Mouse (Mus musculus) forebrain, embryonic 11.5 days (tissue): ENCODE data around the gene Tenm2. TPM values are rescaled to one million over a fixed set of nuclear protein-coding genes. Genes with fewer than 3 reads are reported as not detected.

ENCODE experiments used
- ATAC-seq: fragments of 200-750 bp; cut with Nextera tagmentation; replicated peaks from 2 replicates; pipeline ENCODE4 v1.8.0; 2017; ENCODE audit warnings: moderate TSS enrichment; ENCODE audit not compliant: low FRiP score
- DNase-seq: peaks from one replicate; pipeline ENCODE4 v3.0.0-alpha.2; 2017; ENCODE audit warnings: low spot score
- H3K27ac ChIP-seq: fragments of 300-500 bp; sonication (generic); 2 replicates; pipeline ENCODE4 v1.5.1; 2014; ENCODE audit warnings: low read depth, low read length
- H3K27me3 ChIP-seq: fragments of 300-500 bp; sonication (generic); 2 replicates; pipeline ENCODE4 v1.6.1; 2014; ENCODE audit warnings: mild to moderate bottlenecking, low read length, mixed read lengths; ENCODE audit not compliant: control insufficient read depth, insufficient read depth
- H3K36me3 ChIP-seq: fragments of 300-500 bp; sonication (generic); 2 replicates; pipeline ENCODE4 v1.6.1; 2014; ENCODE audit warnings: mild to moderate bottlenecking, low read length, moderate library complexity, mixed read lengths; ENCODE audit not compliant: control insufficient read depth, insufficient read depth
- H3K4me1 ChIP-seq: fragments of 300-500 bp; sonication (generic); replicated peaks from 2 replicates; pipeline ENCODE4 v1.6.1; 2014; ENCODE audit warnings: low read length, mixed read lengths; ENCODE audit not compliant: control insufficient read depth, insufficient read depth
- H3K4me2 ChIP-seq: fragments of 300-500 bp; sonication (generic); 2 replicates; pipeline ENCODE4 v1.6.1; 2014; ENCODE audit warnings: low read depth, mild to moderate bottlenecking, low read length, moderate library complexity, mixed read lengths; ENCODE audit not compliant: severe bottlenecking
- H3K4me3 ChIP-seq: fragments of 300-500 bp; sonication (generic); 2 replicates; pipeline ENCODE4 v1.5.1; 2014; ENCODE audit warnings: low read depth, low read length
- H3K9ac ChIP-seq: fragments of 300-500 bp; sonication (generic); 2 replicates; pipeline ENCODE4 v1.6.1; 2014; ENCODE audit warnings: low read length
- H3K9me3 ChIP-seq: fragments of 300-500 bp; sonication (generic); 2 replicates; pipeline ENCODE4 v1.6.1; 2016; ENCODE audit warnings: low read length, mixed read lengths; ENCODE audit not compliant: control insufficient read depth
- WGBS: fragments of 180-500 bp; shearing (Covaris S2); extraction: QIAGEN DNeasy Blood & Tissue Kit; methylation state at CpG from one replicate; pipeline ENCODE4 v1.1.7; 2014; 5-methylcytosine and 5-hydroxymethylcytosine counted together
- polyA plus RNA-seq: library from polyadenylated mRNA; unstranded; fragments of >200 nt; fragmentation: Nextera tagmentation; extraction: Ambion mirVana; gene quantifications from 2 replicates; pipeline ENCODE4 v1.2.1, GENCODE M21; 2014

Gene Tenm2
- polyA plus RNA-seq, 1 experiment from 2014 or later = 3.8 TPM

DNA sequence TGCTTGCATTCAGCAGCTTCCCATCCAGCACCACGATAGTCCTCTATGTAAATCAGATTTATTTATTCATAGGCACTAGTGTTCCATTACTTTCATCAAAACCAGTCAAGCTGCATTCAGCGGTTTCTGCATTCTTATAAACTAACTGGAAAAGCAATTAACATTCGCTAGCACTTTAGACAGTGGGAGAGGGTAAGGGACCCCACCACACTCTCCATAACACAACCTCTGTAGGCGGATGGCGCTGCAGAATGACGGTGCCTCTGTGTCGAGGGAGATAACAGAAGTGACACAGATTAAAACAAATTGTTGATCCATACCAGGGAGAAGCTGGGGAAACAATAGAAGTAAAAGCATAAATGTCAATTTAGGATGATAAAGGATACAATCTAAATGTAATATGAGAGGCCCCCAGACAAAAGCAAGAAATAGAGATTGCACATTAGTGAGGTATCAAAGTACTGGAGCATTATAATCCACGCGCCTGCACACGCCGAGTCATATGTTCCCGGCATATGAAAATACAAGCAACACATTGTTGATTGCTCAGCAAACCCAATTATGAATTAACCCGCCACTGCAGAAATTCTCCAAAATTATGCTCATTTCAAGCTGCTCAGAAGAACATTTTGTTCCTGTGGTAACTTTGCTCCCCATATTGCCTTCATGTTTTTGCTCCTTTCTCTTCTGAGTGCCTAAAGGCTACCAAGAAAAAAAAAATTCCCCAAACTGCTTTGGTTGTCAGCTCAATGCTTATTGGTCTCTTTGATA is 904.2 kb downstream of the Tenm2 start:
- no peak for DNase-seq

DNA sequence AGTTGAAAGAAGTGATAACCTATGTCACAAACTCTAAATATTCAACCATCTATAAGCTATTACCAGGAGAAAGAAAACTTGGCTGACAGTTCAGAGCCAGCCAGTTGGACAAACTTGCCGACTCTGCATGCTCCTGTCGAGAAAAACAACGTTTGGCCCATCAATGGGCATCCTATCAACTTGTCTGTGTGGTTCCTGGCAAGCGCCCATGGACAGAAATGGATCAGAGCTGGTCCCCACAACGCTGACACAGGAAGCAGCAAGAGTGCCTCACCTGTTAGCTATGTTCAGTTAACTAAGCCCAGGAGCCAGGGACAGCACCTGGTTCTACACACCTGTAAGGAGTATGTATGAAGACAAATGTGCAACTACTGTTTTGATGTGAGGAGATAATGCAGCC is 908.5 kb downstream of the Tenm2 start:
- WGBS = 90% methylated on average over 5 of the region's 5 CpGs
- Histone ChIP-seq H3K4me1 (no peaks in the 10 kb centered on the region), H3K27ac (no peak overlapping the region), H3K9me3 (no peaks in the 10 kb centered on the region), H3K4me2 (no peak overlapping the region), H3K27me3 (no peaks in the 10 kb centered on the region), H3K36me3 (no peaks in the 10 kb centered on the region), H3K4me3 (no peak overlapping the region), H3K9ac (no peak overlapping the region)
- DNase-seq = no peak
- ATAC-seq = no peak

More for the DNA sequence above, 904.2 kb downstream of the Tenm2 start:
- H3K4me3 ChIP-seq = no peak overlapping the region
- no peaks in the 10 kb centered on the region; the same call in 1 of the 2 replicates for H3K4me1 ChIP-seq
- 0 out of 2 replicates have a peak, but pooled peaks have one; percentile 36 for ATAC-seq
- 78% methylated on average over 13 of the region's 13 CpGs for WGBS
- H3K27ac ChIP-seq = no peak overlapping the region
- H3K27me3 ChIP-seq = no peaks in the 10 kb centered on the region; the same call in 1 of the 2 replicates
- H3K36me3 ChIP-seq = no peaks in the 10 kb centered on the region
- no peaks in the 10 kb centered on the region for H3K9me3 ChIP-seq
- no peak overlapping the region for H3K4me2 ChIP-seq
- no peak overlapping the region for H3K9ac ChIP-seq

DNA sequence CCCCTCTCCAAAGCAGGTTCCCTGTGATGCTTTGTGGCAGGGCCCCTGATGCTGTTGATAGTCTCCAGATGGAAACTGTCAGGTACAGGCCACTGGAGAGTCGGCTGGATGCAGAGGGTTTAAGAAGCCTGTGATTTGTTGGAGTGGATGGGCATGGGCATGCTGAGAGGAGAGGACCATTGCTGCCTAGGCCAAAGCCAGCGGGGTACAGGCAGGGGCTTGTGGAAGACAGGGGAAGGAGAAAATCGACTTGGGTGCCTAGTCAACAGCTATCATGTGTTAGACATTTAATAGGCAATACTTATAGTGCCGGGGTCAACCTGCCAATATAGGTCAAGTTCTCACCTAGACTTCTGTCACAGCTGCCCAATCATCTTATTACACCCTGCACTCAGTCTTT is 926.4 kb downstream of the Tenm2 start:
- Histone ChIP-seq H3K9me3 (no peaks in the 10 kb centered on the region), H3K4me1 (no peaks in the 10 kb centered on the region; the same call in 1 of the 2 replicates), H3K36me3 (no peaks in the 10 kb centered on the region), H3K4me2 (no peak overlapping the region), H3K9ac (no peak overlapping the region), H3K4me3 (no peak overlapping the region), H3K27ac (no peak overlapping the region), H3K27me3 (no peaks in the 10 kb centered on the region)
- no peak for ATAC-seq
- 86% methylated on average over 4 of the region's 4 CpGs for WGBS
- DNase-seq = no peak

DNA sequence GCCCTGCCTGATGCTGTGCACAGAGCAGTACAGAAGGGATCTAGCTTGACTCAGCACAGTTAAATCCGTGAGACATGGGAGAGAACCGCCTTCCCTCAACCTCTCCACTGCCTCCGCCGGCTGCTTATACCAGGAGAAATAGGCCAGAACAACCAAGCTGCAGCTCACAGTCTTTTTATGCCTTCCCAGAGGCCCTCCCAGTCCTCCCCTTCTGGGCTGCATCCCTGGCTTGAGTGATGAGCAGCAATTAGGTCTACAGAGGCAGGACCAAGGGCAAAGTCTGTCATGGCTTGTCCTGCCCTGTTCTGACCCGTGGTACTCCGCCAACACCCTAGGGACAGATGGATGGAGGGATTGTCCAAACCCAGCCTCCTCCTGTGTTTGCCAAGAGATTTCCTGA is 928.5 kb downstream of the Tenm2 start:
- ATAC-seq = no peak
- no peak overlapping the region for H3K4me2 ChIP-seq
- 93% methylated on average over 6 of the region's 6 CpGs for WGBS

DNA sequence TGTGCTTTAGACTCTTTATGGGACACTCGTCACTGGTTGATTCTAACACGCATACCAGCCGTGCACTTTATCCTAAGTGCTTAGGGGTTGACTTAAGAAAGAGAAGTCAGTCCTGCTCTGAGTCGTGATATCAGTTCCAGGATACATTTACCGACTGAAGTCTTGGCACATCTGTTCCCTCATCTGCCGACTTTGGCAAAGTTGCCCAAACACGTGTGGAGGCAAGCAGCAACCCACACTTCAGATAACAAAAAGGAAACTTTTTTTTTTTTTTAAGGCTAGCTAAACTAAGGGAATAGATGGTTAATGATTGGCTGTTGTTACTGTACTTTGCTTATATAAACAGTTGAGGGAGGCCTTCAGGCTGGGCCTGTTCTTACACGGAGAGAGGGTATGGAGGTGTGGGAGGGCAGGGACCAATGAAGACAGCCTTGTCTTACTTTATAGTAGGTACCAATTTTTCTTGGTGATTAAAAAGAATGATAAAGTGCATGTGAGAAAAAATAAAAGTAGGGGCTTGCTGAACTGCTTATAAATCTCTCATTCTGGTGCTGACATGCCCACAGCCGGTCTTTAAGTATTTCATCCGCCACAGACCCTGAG is 930.3 kb downstream of the Tenm2 start:
- 94% methylated on average over 10 of the region's 10 CpGs for WGBS
- DNase-seq = no peak
- Histone ChIP-seq H3K9ac (no peak overlapping the region), H3K4me3 (no peak overlapping the region), H3K27ac (no peak overlapping the region), H3K27me3 (no peaks in the 10 kb centered on the region), H3K4me2 (no peak overlapping the region), H3K4me1 (no peaks in the 10 kb centered on the region), H3K9me3 (no peaks in the 10 kb centered on the region), H3K36me3 (no peaks in the 10 kb centered on the region)
- ATAC-seq = no peak

More for the DNA sequence above, 928.5 kb downstream of the Tenm2 start:
- no peaks in the 10 kb centered on the region; the same call in 1 of the 2 replicates for H3K4me1 ChIP-seq
- no peaks in the 10 kb centered on the region for H3K9me3 ChIP-seq
- no peak overlapping the region for H3K9ac ChIP-seq
- DNase-seq = no peak
- no peaks in the 10 kb centered on the region for H3K27me3 ChIP-seq
- no peak overlapping the region for H3K4me3 ChIP-seq
- no peak overlapping the region for H3K27ac ChIP-seq
- H3K36me3 ChIP-seq = no peaks in the 10 kb centered on the region

DNA sequence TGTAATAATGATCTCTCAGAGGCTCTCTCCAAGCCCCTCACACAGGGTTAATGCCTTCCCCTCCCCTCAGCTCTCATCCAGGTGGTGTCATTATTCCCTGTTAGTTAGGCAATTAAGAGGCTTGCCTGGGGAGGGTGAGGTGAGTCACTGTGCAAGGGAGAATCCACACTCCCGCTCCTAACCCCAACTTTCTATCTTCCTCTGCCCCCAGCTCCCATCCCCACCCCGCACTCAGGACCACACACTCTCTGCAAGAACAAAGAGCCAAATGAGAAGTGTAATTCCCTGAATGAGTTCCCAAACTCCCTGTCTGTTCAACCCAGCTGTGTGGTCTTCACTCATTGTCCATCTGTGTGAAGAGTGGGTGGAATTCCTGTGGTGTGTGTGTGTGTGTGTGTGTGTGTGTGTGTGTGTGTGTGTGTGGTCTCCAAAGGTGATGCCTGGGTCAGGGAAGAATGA is 932.8 kb downstream of the Tenm2 start:
- Histone ChIP-seq H3K9me3 (no peaks in the 10 kb centered on the region), H3K36me3 (no peaks in the 10 kb centered on the region), H3K27ac (no peak overlapping the region), H3K9ac (no peak overlapping the region), H3K27me3 (no peaks in the 10 kb centered on the region), H3K4me2 (no peak overlapping the region), H3K4me3 (no peak overlapping the region), H3K4me1 (no peaks in the 10 kb centered on the region)
- DNase-seq (no peak), ATAC-seq (peak; percentile 49; the same call in 1 of the 2 replicates)
- WGBS = 26% methylated on average over 2 of the region's 2 CpGs

DNA sequence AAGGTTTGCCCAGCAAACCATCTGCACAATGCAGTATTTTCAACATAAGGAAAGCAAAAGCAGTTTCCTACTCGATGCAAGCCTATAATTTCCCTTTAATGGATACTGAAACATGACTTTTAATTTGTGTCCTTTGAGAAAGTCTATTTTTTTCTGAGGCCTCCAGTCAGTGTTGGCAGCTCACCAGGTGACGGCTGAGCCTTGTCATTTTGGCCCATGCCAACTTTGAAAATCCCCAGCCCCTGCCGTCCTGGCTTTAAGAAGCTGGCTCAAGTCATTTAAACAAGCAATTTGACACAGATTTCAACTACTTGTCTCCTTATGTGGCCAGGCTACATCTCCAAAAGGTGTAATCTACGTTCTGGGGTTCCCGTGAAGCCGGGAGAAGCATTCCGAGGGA is 933.7 kb downstream of the Tenm2 start:
- 77% methylated on average over 7 of the region's 7 CpGs for WGBS
- H3K4me3 ChIP-seq = no peak overlapping the region
- no peak overlapping the region for H3K4me2 ChIP-seq
- H3K36me3 ChIP-seq = no peaks in the 10 kb centered on the region
- ATAC-seq = no peak
- H3K4me1 ChIP-seq = no peaks in the 10 kb centered on the region
- H3K27me3 ChIP-seq = no peaks in the 10 kb centered on the region
- no peak overlapping the region for H3K27ac ChIP-seq
- DNase-seq = no peak
- H3K9ac ChIP-seq = no peak overlapping the region
- H3K9me3 ChIP-seq = no peaks in the 10 kb centered on the region

DNA sequence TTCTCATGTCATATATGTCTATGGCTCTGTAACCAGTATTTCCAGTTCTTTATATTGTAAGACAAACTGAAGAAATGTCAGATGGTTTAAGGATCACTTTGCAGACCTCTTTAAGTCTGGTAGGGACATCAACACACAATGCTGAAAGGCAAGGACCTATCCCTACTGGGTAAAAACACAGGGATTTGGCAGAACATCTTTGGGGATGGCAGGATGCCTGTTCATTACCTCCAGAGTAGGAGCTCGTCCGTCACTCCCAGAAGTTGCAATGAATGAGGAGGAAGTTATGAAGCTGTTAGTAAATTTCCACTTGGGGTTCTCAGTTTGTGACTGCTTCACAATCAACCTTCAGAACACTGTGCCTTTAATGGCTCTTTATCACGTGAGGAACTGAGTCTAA is 939.2 kb downstream of the Tenm2 start:
- WGBS = 84% methylated on average over 3 of the region's 3 CpGs
- DNase-seq (no peak), ATAC-seq (no peak)
- Histone ChIP-seq H3K4me2 (no peak overlapping the region), H3K9me3 (no peaks in the 10 kb centered on the region), H3K4me1 (no peaks in the 10 kb centered on the region), H3K27me3 (no peaks in the 10 kb centered on the region), H3K9ac (no peak overlapping the region), H3K27ac (no peak overlapping the region), H3K4me3 (no peak overlapping the region), H3K36me3 (no peaks in the 10 kb centered on the region)
